In the genomic region with DNA sequence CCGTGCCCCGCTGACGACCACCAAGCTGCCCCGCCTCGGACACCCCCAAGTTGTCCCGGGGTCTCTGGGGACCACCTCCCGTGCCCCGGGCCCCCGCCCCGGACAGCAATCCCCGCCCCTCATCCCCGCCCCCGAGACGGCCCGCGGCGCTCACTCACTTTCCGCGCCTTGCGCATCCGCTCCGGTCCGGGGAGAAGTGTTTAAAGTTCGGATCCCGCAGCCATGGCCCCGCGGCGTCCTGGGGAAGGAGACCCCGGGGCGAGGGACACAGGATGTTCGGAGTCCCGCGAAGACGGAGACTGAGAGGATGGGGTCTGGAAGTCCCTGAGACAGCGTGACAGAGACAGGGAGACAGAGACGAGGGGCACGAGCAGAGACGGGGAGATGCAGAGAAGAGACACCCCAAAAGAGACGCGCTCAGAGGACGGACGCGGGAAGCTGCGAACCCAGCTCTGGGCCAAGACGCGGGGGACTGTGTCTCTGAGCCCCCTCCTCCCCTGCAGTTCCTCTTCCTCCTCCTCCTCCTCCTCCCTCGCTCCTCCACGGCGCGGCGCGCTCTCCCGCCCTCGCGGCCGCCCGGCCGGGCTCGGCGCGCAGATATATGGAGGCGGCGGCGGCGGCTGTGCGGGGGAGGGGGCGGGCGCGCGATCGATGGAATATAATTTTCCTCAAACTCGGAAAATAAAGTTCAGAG, we compare ENCODE assay signal across 10 mouse cellular contexts. TPM values are rescaled to one million over a fixed set of nuclear protein-coding genes. Genes with fewer than 3 reads are reported as not detected.
DNase-seq lines count a peak whose midpoint lies in the region; ATAC-seq and TF ChIP-seq lines count a peak whose summit lies in the region.
"Had no signal": no experiment of that assay in that cellular context is flagged by ENCODE, and none has a peak within 500 bp of the region (broad histone marks: within the 10 kb centered on the region; RNA-seq: fewer than 3 reads in every experiment).

A gene (minus strand): TSS at position 238 of the 694 bp plus-strand sequence.

- H3K27me3 ChIP-seq in heart, embryonic 15.5 days, result peaks cover 100% of the 10 kb centered on the region
- peaks cover 14% of the 10 kb centered on the region for H3K27me3 ChIP-seq in ES-Bruce4 (ENCODE audit: control insufficient read depth, insufficient read depth, low read length, poor library complexity, severe bottlenecking)
- H3K27me3 ChIP-seq in hindbrain, embryonic 11.5 days (ENCODE audit: control insufficient read depth, insufficient read depth, low read length), result peaks cover 82% of the 10 kb centered on the region
- peaks cover 84% of the 10 kb centered on the region for H3K27me3 ChIP-seq in midbrain, embryonic 11.5 days (ENCODE audit: control insufficient read depth, insufficient read depth, low read length)

- H3K4me3 ChIP-seq in heart, embryonic 15.5 days, result peak within 1 kb of the TSS; percentile 44
- H3K4me3 ChIP-seq in ES-Bruce4 (ENCODE audit: low read depth, low read length), result peak within 1 kb of the TSS; percentile 68
- H3K4me3 ChIP-seq in hindbrain, embryonic 11.5 days (ENCODE audit: low read depth, low read length), result peak within 1 kb of the TSS; percentile 32
- H3K4me3 ChIP-seq in midbrain, embryonic 11.5 days (ENCODE audit: low read depth, low read length), result peak within 1 kb of the TSS; percentile 22

- H3K4me1 ChIP-seq in heart, embryonic 15.5 days (replicated peaks), result peaks cover 9% of the 10 kb centered on the region
- H3K4me1 ChIP-seq in ES-Bruce4 (ENCODE audit: control insufficient read depth, insufficient read depth, low read length), result peaks cover 11% of the 10 kb centered on the region
- H3K4me1 ChIP-seq in hindbrain, embryonic 11.5 days (replicated peaks; ENCODE audit: control insufficient read depth, insufficient read depth, low read length), result peaks cover 8% of the 10 kb centered on the region
- peaks cover 14% of the 10 kb centered on the region for H3K4me1 ChIP-seq in midbrain, embryonic 11.5 days (ENCODE audit: control insufficient read depth, insufficient read depth, low read length)

- WGBS in heart, embryonic 15.5 days, result 2% methylated on average over 59 of the region's 72 CpGs
- WGBS in hindbrain, embryonic 11.5 days, result under 1% methylated on average over 50 of the region's 72 CpGs
- under 1% methylated on average over 62 of the region's 72 CpGs for WGBS in midbrain, embryonic 11.5 days

- TF ChIP-seq POLR2A in ES-Bruce4 (IDR thresholded peaks at IDR 0.05; ENCODE audit: insufficient read depth, low read length), result no peak

- H3K36me3 ChIP-seq in heart, embryonic 15.5 days, result no peaks in the 10 kb centered on the region
- H3K36me3 ChIP-seq in ES-Bruce4 (ENCODE audit: control insufficient read depth, insufficient read depth, low read length, poor library complexity, severe bottlenecking), result no peaks in the 10 kb centered on the region
- H3K36me3 ChIP-seq in hindbrain, embryonic 11.5 days (ENCODE audit: control insufficient read depth, insufficient read depth, low read length), result no peaks in the 10 kb centered on the region
- H3K36me3 ChIP-seq in midbrain, embryonic 11.5 days (ENCODE audit: control insufficient read depth, insufficient read depth, low read length), result no peaks in the 10 kb centered on the region
- H3K36me3 ChIP-seq: G1E had no signal

- no peak for TF ChIP-seq EP300 in ES-Bruce4 (IDR thresholded peaks at IDR 0.05; ENCODE audit: insufficient read depth, low read depth, low read length)

- DNase-seq in heart, postnatal 10 days, result no peak
- DNase-seq in hindbrain, embryonic 11.5 days (ENCODE audit: low spot score), result no peak
- peak; percentile 90 for DNase-seq in midbrain, embryonic 11.5 days (ENCODE audit: low spot score, missing footprints)
- DNase-seq in adrenal gland, postnatal 25 days, result no peak
- no peak for DNase-seq in MN1 (ENCODE audit: low spot score)
- DNase-seq in frontal cortex, postnatal 25 days (ENCODE audit: low spot score in 2 of 2), result no peak

- ATAC-seq in heart, embryonic 15.5 days (replicated peaks; ENCODE audit: insufficient number of reproducible peaks, insufficient read depth, low FRiP score, low read depth), result no peak
- no peak for ATAC-seq in hindbrain, embryonic 11.5 days (ENCODE audit: low FRiP score)
- no peak for ATAC-seq in midbrain, embryonic 11.5 days (ENCODE audit: low FRiP score)

- H3K9ac ChIP-seq in heart, embryonic 15.5 days, result no peak within 1 kb of the TSS
- peak within 1 kb of the TSS; percentile 33; the same call in 1 of the 2 replicates for H3K9ac ChIP-seq in ES-Bruce4 (ENCODE audit: low read depth, poor library complexity, severe bottlenecking)
- H3K9ac ChIP-seq in hindbrain, embryonic 11.5 days (ENCODE audit: low read depth, low read length), result no peak within 1 kb of the TSS
- H3K9ac ChIP-seq in midbrain, embryonic 11.5 days (ENCODE audit: low read length), result no peak within 1 kb of the TSS; the same call in 1 of the 2 replicates

- H3K4me2 ChIP-seq in heart, embryonic 15.5 days, result peak within 1 kb of the TSS; percentile 66
- H3K4me2 ChIP-seq in hindbrain, embryonic 11.5 days (replicated peaks; ENCODE audit: low read depth, low read length), result peak within 1 kb of the TSS; percentile 51
- H3K4me2 ChIP-seq in midbrain, embryonic 11.5 days, result peak within 1 kb of the TSS; percentile 42

- no peak for TF ChIP-seq CTCF in ES-Bruce4 (IDR thresholded peaks at IDR 0.05; ENCODE audit: low read depth, low read length)

- H3K9me3 ChIP-seq in heart, embryonic 15.5 days (replicated peaks), result no peaks in the 10 kb centered on the region
- H3K9me3 ChIP-seq in ES-Bruce4 (replicated peaks; ENCODE audit: control insufficient read depth, insufficient read depth, low read length, poor library complexity, severe bottlenecking), result no peaks in the 10 kb centered on the region
- no peaks in the 10 kb centered on the region for H3K9me3 ChIP-seq in hindbrain, embryonic 11.5 days (ENCODE audit: control insufficient read depth, low read length)
- no peaks in the 10 kb centered on the region for H3K9me3 ChIP-seq in midbrain, embryonic 11.5 days (ENCODE audit: control insufficient read depth, low read length)
- H3K9me3 ChIP-seq: G1E had no signal

- no peak within 1 kb of the TSS for H3K27ac ChIP-seq in heart, embryonic 15.5 days
- no peak within 1 kb of the TSS for H3K27ac ChIP-seq in ES-Bruce4 (ENCODE audit: insufficient read depth, low read length)
- no peak within 1 kb of the TSS for H3K27ac ChIP-seq in hindbrain, embryonic 11.5 days (ENCODE audit: low read depth, low read length)
- no peak within 1 kb of the TSS for H3K27ac ChIP-seq in midbrain, embryonic 11.5 days (ENCODE audit: low read depth, low read length)

- intact Hi-C loops in heart, postnatal 10 days (cut with DNase I), result no loop called here

RNA-seq across cellular contexts. Expression of the gene that starts here (rescaled TPM):
- not detected in 2 replicates for polyA plus RNA-seq in heart, embryonic 15.5 days (2015; fragmentation: Nextera tagmentation; extraction: Ambion mirVana)
- total RNA-seq in heart, postnatal 10 days (2021), result not detected
- not detected in 2 replicates for polyA plus RNA-seq in ES-Bruce4 (2011; ENCODE audit: insufficient read depth, insufficient read length, low read depth, missing spikeins)
- 4.7 and 6.1 TPM in 2 replicates for polyA plus RNA-seq in hindbrain, embryonic 11.5 days (2014; fragmentation: Nextera tagmentation; extraction: Ambion mirVana)
- polyA plus RNA-seq in midbrain, embryonic 11.5 days (2014; fragmentation: Nextera tagmentation; extraction: Ambion mirVana), result 2.0 and 2.2 TPM in 2 replicates
- total RNA-seq in adrenal gland, postnatal 25 days (2021), result not detected in 2 replicates
- total RNA-seq: G1E; layer of hippocampus, postnatal 25 days had no signal
- polyA plus RNA-seq: G1E had no signal
